Mouse (Mus musculus) forelimb bud, embryonic 11.5 days (tissue): Measurements from ENCODE around the gene Vps29.
A peak's percentile ranks its signal among the peaks of the same experiment; 100 is the strongest.
"Not testable (repeated sequence)": the region's sequence is repeated elsewhere in the genome, so short reads cannot be mapped to it uniquely, and the experiment has no call there.

ENCODE experiments used
- DNase-seq: peaks from one replicate; pipeline ENCODE4 v3.0.0-alpha.2; 2012; ENCODE audit warnings: low read depth, low spot score

The Vps29 gene

DNA sequence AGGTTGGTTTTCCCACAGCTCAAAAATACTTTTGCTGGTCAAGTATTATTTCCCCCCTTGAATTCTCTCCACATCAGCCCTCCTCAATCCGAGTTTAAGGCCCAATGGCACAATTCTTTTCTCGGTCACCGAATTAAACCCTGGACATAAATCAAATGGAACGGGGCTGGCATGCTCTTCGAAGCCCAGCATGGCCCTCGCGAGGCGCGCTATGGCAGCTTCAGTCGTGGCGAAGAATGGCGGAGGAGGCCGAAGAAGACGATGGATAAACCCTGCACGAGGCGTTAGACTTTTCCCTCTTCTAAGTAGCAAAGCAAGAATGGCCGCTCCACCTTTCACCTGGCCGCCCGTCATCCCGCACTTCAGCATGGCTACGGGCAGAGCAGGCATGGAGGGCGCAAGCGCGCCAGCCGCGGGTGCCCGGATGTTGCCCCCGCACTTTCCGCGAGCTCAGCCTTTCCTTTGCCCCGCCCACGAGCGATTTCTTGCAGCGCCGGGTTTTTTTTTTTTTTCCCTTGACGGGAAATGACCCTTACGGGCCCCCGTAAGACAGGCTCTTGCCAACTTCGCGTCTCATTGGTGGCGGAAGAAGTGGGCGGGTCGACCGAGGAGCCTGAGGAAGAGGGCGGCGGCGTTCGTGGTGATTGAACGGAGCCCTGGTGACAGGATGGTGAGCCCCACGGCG lies at the start of gene Vps29, which contains the start of gene Rad9b:
Gene Vps29, plus strand, starts transcription at position 563 of the 685 bp plus-strand sequence.
Gene Rad9b, minus strand, starts transcription at position 427 of the 685 bp plus-strand sequence.
- peak; percentile 100 for DNase-seq

DNA sequence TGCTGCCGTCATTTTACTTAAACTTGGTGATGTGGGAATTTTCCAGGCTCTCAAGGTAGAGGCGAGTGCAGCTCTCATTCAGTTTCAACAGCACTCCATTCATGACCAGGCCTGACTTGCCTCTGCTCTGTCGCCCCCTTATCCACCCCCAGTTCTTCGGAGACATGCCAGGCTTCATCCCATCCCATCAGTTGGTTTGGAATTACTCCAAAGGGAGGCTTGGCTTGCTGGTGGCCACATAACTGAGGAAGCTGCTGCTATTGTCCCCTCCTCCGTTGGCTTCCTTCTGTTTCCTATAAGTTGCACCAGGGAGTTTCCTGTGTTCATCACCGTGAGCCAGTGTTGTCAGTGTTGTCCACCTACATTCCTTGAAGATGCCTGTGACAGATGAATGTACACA lies 49.6 kb upstream of the Vps29 start:
- no peak for DNase-seq

DNA sequence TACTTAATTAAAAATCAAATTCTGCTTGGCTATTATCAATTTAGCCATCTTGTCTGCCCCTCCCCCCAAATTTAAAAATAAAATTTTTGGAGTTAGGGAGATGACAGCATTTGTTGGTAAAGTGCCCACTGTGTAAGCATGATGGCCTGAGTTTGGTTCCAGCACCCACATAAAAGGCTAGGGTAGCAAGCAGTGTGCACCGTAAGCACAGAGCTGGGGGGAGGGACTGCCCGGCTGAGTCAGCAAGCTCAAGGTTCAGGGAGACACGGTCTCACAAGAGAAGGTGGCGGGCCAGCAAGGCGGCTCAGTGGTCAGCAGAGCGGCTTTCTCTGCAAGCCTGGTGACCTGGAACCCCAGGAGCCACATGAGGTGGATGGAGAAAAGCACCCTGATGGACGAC lies 48.7 kb upstream of the Vps29 start:
- no peak for DNase-seq

DNA sequence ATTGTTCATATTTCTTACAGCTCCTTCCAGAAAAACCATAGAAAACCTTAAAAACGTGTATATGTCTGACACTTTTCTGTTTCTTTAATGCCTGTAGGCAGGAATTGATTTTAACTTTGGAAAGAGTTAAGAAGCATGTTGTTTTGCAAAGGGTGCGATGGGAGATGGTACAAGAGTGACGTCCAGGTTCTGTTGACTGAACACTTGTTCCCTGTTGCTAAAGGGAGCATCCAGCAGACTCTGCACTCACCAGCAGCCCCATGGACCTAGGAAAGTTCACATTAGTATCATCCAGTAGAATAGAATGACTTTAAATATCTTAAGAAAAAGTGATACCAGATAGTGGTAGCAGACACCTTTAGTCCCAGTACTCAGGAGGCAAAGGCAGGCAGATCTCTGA lies 47.6 kb upstream of the Vps29 start:
- no peak for DNase-seq

- no peak for DNase-seq
These were observed 43.5 kb upstream of the Vps29 start for GRCm38 (mm10) chr5:122310699-122311098.

DNA sequence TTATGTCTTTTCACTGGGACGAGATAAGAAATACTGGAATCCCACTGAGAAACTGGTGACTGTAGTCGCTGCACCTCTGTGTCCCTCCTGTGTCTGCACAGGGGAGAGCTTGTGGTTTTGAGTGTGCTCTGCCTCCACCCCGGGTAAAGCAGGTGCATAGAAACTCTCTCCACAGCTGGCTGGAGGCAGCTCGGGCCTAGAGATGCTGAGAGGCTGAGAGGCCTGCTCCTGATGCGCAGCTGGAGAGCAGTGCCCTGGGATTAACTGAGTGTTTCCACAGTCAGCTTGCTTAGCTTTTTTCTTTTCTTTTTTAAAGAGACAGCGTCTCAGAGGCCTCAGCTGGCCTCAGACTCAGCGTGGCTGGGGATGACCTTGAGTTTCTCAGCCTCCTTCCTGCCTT lies 42.5 kb upstream of the Vps29 start:
- DNase-seq = no peak

GRCm38 (mm10) chr5:122312346-122312745 lies 41.8 kb upstream of the Vps29 start:
- DNase-seq = no peak

GRCm38 (mm10) chr5:122312942-122313684 lies 41.1 kb upstream of the Vps29 start:
- no peak for DNase-seq

DNA sequence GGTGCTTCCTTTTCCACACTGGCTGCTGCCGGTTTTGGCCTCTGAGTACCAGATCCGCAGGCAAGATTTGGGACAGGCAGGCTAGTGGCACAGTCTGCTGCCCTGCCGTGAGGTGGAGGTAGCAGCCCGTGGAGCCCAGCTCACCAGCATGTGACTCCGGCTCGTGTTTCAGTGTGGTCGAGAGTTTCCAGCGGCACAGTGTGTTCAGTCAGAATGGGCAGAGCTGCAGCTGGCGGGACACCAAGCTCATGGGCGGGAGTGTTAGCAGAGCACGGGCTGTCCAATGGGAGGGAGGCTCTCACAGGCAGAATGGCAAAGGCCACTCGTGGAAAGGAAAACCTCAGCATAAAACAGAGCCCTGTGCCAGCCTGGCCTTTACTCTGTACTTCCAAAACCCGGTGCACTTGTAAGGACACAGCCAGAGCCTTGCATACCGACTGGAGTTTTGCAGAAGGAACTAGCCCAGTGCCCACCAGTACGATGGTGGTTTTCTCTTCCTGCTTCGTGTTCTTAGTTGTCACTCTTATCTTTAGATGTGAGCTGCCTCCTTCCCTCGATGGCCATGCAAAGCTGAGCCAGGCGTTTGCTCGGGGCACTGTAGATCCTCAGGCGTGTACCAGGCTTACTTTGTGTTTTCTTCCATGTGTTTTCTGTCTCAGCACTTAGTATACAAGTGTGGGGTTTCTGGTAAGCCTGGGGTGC lies 39.1 kb upstream of the Vps29 start:
- DNase-seq = no peak

- DNase-seq = no peak
These were observed 36.7 kb upstream of the Vps29 start for GRCm38 (mm10) chr5:122317329-122318045.

- no peak for DNase-seq
These were observed 36.1 kb upstream of the Vps29 start for GRCm38 (mm10) chr5:122318100-122318499.

DNA sequence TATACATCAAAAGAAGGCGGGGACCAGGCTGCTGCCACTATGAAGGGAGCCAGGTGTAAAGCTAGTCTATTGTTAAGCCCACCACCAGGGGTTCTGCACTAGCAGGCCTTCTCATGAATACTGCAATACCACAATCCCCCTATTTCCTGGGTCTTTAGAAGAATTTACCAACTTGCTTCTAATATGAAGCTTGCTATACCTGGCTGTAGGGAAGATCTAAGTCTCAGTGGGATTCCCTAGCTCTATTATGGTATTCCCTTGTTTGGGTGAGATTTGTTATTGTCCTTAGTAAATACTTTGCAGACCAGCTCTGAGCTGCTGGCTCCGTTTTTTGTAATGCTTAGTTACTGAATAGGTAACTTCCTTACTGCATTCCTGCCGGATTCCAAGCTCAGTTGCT lies 35.2 kb upstream of the Vps29 start:
- DNase-seq = not testable (repeated sequence)

DNA sequence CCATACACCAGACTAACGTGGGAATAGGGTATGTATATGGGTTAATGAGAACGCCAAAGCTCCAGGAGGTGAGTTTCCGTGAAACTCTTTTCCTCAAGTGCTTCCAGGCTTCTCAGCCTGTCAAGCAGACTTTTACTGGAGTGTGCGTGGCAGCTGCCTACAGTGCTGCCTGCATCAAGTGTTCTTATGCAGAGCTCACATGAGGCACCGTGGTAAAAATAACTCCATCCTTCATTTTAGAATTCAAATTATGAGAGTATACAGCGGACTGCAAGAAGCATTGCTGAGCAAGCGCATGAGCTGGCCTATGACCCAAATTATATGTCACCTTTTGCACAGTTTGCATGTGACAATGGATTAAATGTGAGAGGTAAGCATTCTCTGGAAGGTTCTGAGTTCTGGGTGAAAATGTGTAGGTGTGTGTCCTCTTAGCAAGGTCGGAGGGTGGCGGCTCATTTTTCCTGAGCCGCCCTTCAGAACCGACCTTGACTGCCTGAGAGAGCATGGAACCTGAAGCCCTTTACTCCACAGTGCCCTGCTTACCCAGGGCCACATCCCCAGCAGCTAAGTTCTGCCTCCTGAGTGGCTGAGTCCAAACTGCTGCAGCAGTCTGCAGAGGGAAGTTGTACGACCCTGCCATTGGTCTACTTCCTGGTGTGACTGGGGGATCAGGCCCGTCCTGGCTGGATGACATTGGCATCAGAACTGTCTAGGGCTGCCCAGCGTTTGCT lies 34.5 kb upstream of the Vps29 start:
- no peak for DNase-seq

GRCm38 (mm10) chr5:122320205-122320781 lies 33.9 kb upstream of the Vps29 start:
- no peak for DNase-seq

GRCm38 (mm10) chr5:122323523-122323922 lies 30.6 kb upstream of the Vps29 start:
- DNase-seq = no peak

- DNase-seq = no peak
These were observed 29.3 kb upstream of the Vps29 start for GRCm38 (mm10) chr5:122324608-122325431.

- DNase-seq = no peak
These were observed 28.7 kb upstream of the Vps29 start for GRCm38 (mm10) chr5:122325477-122325876.

DNA sequence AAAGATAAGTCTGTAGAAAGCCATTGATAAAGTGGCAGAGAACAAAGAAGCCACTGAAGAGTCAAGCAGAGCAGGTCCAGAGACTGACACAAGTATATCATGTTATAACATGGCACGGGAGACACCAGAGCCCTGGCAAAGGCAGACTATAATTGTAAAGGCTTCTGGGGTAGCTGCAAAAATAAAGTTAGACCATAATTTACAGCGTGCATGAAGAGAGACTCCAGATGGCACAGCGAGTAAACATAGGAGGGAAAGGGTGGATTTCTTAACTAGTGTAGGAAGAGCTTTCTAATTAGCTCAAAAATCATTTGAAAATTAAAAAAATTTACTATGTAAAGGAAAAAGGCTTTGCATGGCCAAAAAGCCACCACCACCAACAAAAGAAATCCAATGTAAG lies 26.9 kb upstream of the Vps29 start:
- DNase-seq = no peak

DNA sequence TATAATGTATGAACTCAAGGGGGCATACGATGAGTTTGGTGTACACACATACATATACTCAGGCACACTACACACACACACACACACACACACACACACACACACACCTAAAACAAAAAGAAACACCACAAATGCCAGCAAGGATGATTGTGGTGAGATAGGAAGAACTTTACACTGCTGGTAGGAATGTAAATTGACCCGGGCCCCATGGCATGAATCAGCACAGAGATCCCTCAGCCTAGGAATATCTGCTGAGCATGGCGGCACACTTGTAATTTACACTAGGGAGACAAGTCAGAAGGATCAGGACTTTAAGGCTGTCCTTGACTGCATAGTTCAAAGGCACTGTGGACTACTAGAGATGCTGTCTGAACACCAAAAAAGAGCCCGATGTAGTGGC lies 23.9 kb upstream of the Vps29 start:
- no peak for DNase-seq

- no peak for DNase-seq
These were observed 19.5 kb upstream of the Vps29 start for GRCm38 (mm10) chr5:122334682-122335081.
